Mouse (Mus musculus) activated CD4-positive, CD25-positive, alpha-beta regulatory T cell, adult 4 months (primary cell): ENCODE data around the gene 4930455H04Rik. TPM values are rescaled to one million over a fixed set of nuclear protein-coding genes. Genes with fewer than 3 reads are reported as not detected.

Experiments used
- ATAC-seq: one replicate; pipeline ENCODE4 v1.8.0; 2017
- polyA plus RNA-seq, 2 experiments: library from polyadenylated mRNA; unstranded; fragments of 100-300 nt; shearing (Covaris generic); gene quantifications; one replicate each; pipeline ENCODE4 v1.2.1; 2017

The 4930455H04Rik gene
- not detected for polyA plus RNA-seq

DNA sequence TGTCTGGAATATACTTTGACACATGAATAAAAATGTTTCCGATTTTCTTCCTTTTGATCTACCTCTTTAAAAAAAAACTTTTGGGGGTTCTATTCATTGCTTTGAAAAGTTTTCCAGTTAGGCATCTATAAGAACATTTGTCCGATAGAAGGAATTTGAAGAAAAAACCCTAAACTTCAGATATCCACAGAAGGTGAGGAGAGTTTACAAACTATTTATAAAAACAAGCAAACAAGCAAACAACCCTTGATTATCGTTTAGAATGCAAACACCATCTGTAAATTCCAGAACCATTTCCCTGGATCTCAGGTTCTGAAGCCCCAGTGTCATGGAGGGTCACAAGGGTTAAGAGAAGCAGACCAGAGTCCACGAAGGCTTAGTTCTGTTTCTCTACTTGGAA lies at the start of gene 4930455H04Rik:
Gene 4930455H04Rik, plus strand, starts transcription at position 301 of the 400 bp plus-strand sequence.
- no peak for ATAC-seq

DNA sequence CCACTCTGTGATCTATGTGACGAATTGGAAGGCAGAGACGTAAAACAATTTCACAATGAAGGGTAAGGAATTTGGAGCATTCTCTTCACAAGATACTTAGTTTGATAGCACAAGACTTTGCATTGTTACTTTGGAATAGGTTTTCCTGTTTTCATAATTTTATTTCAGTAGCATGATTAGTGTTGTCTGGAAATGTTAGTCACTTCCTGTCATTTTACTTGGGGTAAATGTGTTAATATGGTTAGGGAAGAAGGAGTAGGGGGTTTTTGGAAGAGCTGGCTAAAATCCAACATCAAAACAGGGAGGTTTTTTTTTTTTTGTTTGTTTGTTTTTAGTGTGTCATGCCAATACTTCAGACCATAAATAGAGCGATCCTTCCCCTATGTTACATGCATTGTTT lies 46.5 kb upstream of the 4930455H04Rik start:
- no peak for ATAC-seq

DNA sequence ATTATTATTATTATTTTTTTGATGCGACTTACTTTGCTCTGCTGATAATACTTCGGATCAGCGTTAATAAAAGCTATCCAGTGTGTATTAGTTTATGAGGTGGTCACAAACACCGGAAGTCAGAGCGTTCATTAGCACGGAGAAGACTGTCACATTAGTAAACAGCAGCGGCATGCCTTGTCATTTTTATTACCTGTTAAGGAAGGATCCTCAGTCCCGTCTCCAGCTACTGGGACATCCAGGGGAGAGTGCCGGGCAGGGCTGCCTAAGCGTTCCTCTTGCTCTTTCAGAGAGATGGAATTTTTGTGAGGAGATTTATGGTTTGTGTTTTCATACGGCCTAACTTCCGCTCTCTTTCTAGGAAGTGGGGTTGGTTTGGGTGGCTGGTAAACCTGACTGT lies 45.0 kb upstream of the 4930455H04Rik start:
- ATAC-seq, result no peak

DNA sequence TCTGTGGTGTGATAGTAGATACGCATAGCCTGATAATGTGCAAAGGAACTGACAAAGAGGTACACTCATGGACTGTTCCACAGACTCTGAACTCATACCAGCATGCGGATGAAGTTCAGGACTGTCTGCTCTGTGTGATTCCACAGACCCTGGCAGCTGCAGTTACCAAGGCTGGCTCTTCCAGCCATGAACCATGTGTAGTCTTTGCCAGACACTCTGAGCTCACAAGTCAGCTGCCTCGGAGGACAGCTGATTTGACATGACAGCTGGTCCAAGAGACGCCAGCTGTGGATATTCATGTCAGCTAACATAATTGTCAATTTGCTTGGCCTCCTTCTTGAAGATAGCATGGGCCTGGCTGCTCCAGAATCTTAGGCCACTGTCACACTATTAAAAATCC lies 39.1 kb upstream of the 4930455H04Rik start:
- no peak for ATAC-seq

DNA sequence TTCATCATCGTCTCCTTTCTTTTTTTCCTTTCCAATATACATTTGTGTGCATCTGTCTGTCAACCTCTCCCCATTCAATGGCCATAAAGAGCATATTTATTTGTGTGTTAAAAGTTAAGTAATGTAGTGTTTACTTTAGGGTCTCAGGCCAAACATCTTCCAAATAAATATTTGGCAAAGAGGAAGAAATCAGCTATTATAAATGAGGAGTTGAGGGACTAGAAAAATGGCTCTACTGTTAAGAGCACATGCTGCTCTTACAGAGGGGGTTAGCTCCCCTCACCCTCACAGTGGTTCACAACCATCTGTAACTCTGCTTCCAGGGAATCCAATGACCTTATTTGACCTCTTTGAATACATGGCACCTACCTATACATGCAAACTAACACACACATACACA lies 34.9 kb upstream of the 4930455H04Rik start:
- no peak for ATAC-seq

DNA sequence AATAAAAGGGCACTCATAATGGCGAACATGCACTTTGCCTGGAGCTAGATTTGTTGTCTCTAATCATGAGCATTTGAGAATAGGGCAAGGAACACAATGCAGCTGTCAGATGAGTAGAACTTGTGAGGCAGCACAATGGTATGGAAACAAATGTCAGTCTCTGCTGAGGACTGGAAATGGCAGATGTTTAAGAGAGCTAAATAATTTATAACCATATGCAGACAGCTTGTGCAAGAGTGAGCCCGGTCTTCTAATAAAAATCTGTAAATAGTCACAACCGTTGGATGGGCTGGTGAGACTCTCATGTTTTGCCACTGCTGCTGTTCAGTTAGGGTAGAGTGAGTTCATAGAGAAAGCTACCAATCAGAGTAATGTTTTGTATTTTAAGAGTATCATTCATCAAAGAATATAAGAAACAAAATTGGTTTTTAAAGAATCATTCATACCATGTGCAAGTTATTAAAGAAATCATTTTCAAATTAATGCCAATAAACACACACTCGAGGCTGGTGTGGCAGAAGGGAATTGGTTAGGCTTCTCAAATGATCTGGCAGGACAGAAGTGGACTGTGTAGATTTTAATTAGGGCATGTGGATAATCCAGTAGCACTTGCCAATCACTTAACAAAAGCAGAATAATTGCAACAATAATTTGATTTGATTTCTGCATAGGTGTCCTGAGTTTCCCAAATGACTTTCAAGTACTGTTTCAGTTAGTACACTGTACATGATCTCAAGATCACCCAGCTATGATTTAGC lies 31.0 kb upstream of the 4930455H04Rik start:
- ATAC-seq, result no peak

DNA sequence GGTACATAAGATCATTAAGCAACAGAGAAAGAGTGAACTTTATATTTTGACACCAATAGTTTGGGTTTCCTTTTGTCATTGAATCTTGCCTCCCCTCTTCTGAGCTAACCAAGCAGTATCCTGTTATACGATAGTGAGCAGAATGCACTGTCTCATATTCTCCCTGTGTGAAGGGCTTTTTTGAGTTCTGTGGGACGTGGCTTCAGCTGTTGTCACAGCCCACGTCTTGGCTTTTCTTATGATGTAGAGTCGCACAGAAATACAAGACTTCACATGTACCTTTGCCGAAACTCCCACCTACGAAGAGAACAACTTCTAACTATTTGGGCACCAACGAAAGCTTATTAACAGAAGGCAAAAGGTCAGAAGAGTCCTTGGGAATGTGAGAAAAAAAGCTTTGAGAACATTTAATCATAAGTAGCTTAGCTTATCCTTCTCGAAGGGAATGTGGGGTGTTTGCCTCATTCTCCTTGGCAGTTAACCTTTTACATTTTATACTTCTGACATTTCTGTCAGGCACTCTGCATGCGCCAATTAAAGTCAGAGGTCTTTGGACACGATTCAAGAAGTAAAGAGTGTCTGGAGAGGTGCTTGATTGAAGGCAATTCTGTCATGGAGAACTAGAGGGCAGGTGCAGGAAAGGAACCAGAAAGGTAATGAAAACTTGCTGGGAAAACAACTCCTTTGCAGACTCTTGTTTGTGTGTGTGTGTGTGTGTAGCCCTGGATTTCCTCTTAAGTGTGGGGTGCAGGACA lies 27.1 kb upstream of the 4930455H04Rik start:
- no peak for ATAC-seq

DNA sequence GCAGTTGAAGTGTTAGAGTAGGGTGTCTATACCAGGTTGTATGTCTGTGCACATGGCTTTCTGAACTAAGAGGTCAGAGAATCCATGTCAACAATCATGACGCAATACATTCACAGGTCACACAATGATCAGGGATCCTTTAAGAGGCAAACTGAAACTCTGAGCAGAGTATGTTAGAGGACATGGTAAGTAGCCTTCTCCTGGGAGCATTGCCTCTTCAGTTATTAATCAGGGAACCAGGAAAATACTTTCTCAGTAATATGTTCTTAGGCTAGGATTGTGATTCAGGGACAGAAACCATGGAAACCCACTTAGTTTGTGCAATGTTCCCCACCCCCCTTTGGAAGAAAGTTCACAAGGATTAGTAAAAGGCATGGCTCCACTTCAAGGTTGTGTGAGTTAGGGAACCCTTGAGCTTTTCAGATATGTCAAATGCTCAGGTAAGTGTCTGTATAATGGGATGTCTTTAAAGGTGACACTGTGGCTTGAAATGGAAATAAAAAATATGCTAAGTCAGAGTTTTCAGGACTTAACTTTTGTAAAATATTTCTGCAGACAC lies 26.4 kb upstream of the 4930455H04Rik start:
- ATAC-seq, result no peak

DNA sequence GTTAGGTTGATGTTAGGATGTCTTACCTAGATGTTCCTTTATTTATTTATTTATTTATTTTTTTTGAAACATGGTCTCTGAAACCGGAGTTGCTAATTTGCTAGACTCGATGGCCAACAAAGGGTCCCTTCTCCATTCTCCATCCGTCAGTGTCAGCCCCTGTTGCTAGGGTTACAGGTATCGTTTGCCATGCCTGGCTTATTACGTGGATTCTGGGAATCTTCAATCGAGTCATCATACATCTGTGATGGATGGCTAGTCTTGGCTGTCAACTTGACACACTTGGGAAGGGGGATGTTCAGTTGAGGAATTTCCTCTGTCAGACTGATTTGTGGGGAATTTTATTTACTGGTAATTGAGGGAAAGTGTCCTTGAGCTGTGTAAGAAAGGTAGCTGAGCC lies 25.3 kb upstream of the 4930455H04Rik start:
- ATAC-seq, result no peak

DNA sequence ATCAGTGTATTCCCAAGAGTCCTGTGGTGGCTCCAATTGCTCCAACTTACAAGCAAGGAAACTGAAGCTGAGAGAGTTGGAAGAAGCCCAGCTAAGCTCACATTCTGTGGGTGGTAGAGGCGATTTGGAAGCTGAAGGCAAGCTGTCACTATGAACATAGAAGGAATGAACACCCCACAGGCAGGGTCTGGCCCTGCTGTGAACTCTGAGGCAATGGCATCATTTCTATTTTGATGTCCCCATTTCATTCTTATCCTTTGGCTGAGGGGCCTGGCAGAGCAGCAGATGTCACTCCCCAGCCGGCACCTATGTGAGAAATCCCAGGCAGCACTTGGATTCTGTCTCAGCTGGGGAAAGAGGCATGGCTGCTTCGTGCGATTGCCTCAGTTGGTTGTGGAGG lies 24.6 kb upstream of the 4930455H04Rik start:
- ATAC-seq, result no peak

DNA sequence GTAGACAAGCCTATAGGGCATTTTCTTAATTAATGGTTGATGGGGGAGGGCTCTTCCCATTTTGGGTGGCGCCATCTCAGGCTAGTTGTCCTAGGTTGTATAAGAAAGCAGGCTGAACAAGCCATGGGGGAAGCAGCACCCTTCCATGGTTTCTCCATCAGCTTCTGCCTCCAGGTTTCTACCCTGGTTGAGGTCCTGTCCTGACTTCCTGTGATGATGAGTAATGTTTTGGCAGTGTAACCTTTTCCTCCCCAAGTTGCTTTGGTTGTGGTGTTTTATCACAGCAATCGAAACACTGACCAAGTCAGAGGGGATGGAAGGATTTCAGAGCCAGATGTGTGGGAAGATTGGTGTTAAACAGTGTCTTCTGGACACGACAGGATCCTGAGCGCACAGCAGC lies 21.6 kb upstream of the 4930455H04Rik start:
- ATAC-seq, result no peak

DNA sequence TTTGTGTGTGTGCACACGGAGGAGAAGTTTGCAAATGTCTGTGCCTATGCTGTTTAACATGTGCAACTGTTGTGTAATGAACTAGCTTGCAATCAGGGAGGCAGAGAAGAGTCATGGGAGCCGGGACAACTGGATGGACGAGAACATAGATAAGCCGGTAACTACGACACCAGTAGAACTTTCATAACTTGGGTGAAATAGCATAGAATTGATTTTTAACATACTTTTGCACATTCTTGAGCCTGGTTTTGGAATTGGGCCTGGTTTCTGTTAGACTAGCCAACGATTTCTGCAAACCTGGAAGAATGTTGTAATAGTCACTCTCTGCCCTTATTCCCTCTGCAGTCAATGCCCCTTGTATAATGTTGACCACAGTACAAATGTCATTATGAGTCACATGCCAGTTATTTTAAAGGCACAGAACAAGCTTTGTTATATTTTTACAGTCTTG lies 17.4 kb upstream of the 4930455H04Rik start:
- no peak for ATAC-seq

DNA sequence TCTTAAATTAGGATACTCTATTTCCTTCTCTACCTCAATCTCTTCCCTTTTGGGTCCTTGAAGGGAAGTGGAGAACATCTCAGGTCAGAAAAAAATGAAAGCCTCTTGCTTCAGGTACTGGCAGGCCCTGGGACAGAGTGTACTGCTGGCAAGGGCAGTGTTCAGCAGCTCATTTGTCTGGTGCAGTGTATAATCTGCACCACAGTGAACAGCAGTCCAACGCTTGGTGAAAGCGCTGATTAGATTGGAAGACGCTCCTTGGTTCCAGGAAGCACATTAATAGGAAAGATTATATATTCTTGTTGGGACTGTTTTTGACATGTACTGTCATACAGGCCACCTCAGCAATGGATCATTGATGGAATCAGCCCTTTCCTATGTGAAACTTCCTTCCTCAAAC lies 16.6 kb upstream of the 4930455H04Rik start:
- no peak for ATAC-seq

DNA sequence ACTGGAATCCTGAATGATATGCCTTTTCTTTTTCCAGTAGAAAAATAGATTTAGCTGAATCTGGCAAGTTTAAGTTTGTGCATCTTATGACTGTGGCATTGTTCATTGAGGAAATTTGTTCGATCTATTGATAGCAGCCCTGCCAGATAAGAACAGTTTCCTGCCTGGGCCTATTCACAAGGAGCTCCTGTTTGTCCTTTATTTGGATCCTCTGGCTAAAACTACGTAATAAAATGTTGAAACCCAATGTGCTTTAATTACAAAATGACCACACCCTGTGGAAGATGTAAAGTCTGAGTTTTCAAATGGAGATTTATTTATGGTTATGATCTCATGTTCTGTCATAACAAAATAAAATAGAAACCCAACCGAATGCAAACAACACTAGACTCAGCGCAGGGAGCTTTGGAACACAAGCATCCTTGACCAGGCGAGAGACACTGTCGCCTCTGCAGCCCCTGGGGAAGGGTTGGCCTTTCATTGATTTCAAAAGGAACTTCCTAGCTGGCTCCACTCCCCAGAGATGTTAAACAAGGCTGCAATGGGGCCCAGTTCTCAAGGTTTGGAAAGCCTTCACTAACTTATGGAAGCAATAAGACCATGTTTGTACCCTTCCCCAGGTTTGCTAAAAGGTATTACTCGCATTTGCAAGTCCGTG lies 15.7 kb upstream of the 4930455H04Rik start:
- no peak for ATAC-seq

DNA sequence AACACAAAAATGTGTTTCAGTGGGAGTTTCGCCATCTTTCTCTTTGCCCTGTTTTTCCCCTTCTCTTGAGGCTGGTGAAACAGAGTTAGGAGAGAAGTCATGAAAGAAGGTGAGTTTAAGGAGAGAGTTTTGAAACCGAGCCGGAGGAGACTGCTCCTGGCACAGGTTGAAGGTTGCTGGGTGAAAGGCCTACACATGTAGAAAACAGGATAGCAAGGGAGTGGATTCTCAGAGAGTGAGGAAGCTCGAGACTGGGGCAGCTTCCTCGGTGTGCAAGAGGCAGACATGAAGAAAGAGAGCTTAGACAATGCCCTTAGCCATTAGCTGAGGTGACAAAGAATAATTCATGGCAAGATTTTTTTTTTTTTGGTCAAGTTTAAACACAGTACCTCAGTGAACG lies 14.7 kb upstream of the 4930455H04Rik start:
- ATAC-seq, result no peak

DNA sequence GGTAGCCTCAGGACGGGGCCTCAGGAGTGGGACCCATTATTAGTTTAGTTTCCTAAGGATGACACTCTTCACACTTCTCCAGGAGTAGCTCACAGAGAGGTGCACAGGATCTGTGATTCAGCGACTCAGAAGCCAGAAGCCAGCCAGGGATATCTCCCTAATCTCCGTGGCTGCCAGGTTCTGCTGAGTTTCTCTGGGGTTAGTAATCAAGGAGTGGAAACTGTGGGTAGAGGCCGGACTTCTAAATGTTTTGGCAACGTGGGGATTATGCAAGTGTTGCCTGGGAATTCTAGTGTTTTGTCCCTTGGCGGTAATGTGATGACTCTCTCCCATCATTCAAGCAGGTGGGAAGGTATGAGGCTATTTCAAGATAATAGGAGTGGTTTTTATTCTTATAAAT lies 13.0 kb upstream of the 4930455H04Rik start:
- no peak for ATAC-seq

DNA sequence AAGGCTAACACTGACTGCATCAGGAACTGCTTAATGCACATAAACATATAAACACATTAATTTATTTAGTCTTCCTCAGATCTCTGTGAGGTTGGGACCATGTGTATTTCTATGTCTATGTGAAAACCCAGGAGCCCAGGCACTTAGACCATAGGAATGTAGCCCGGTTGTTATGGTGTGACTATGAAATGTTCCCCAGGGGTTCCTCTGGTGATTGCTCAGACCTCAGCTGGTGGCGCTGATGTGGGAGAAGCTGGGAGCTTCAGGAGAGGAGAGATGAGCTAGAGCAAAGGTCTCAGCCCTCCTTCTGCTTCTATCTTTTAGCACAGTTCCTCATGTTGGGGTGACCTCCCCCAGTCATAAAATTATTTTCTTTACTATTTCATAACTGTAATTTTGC lies 7.7 kb upstream of the 4930455H04Rik start:
- no peak for ATAC-seq

DNA sequence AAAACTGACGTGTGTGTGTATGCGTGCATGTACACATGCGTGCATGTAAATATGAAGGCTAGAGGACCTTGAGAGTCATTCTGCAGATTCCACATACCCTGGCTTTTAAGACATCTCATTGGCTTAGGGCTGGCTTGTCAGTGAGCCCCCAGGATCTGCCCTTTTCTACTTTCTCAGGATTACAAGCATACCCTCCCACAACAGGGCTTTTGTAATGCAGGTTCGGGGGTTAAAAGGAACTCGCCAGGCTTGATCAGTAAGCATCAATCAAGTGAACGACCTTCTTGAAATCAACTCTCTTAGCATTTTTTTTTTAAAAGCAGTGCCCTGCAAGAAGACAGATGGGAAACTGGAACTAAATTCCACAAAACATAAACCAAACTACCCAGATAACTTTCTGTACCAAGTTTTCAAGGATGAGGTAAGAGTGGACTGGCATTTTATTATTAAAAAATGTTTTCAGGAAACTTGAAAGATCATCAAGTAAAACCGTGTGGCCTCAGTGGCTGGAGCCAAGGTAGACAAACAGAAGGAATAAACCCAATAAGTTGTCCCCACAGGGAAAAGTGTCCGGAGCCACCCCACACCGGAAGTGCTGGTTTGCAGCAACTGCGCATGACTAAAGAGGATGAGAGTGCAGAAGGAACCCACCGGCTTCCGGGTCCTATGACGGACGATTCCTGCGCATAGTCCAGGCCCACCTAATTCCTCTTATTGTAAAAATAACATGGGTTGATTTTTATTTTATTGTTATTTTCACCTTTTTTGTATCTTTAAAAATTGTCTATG lies 6.5 kb upstream of the 4930455H04Rik start:
- no peak for ATAC-seq

DNA sequence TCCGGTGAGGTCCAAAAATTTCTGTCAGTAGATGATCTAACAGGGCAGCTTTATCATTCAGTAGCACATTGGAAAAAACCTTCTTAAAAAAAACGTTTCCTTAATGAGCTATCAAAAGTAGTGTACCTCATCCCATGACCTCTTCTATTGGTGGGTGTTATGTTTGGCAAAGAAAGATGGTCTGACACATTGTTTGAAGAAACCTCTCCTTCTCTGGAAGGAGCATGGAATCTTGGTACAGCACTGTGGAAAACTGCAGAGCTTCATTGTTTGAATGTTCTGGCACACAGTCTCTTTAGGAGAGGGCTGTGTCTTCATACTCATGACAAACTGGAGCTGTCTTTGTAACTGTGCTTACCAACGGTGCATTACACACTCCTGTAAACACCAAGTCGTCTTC lies 4.9 kb upstream of the 4930455H04Rik start:
- no peak for ATAC-seq

DNA sequence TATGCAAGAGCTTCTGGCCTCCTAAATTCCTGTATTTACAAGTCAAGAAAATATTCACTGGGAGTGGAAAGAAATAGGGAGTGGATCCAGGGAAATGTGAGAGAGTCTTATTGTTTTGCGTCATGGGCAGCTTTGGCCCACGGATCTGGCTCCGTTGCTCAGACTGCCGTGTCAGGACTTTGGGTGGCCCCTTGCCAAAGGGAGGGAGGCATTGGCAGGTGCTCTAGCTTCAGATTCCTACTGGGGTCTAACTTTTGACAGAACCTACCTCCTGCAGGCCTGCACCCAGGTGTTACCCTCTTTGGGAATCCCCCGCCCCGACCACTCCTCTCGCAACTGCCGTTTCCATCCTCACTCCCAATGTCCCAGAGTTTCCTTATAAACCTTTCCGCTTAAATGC lies 3.6 kb upstream of the 4930455H04Rik start:
- ATAC-seq, result no peak

DNA sequence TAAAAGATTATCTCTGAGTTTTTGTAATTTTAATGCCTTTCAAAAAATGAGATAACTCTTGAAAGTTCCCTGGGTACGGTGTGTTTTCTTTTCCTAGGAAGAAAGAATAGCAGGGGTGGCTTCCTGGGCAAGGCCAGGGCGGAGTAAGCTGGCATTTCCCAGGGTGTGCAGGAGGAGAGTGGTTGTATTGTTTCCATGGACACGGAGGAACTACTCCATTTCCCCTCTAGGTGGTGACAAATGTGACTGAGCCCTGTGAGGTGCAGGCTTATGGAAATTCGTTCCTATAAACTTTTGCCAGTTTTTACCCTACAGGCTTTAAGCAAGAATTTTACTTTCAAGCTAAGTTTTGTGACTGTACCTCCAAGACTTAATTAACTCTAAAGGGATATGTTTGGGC lies 1.8 kb upstream of the 4930455H04Rik start:
- ATAC-seq, result no peak

DNA sequence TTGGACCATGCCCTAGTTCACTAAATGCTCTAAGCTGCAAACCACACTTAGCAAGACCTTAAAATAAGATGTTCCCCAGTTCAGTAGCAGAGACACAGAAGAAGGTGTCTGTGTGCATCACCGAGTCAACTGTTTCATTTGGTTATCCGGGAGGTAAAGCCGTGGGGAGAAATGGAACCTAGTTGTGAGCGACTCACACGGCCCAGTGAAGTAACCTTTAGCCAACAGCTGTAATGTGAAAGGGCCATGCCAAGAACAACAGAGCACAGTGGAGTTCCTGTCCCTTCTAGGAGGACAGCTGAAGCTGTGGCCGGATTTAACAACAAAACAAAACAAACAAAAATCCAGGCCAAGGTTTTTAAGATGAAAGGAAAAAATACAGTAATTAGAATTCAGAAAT lies 1.3 kb upstream of the 4930455H04Rik start:
- ATAC-seq, result no peak

DNA sequence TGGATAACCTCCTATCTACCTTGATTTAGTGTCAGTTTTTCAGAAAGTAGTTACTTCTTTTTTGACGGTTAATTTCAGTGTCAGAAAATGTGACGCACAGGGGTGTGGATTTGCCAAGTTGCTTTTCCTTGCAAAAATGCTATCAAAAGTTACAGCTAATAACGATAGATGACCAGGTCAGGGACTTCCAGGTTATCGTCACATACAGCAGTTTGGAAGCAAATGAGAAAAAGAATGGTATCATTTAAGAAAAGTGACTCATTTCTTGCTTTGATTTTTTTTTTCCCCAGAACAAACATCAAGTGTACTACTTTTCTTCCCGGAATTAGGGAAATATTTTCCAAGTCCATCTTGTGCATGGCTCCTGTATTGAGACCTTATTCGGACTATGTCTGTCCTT lies 631 bp upstream of the 4930455H04Rik start:
- ATAC-seq, result no peak
